Mouse (Mus musculus): ENCODE measurements at regions not wholly inside any gene's neighbourhood (a gene's known extent, or its start where the extent isn't known, plus 50 kb on each side); places are given as distances from the start of the nearest gene placed in this dataset.

GRCm38 (mm10) chr5:35162607-35163006, 57.0 kb upstream of the Lrpap1 start:
- no peak for DNase-seq (ENCODE audit: low spot score)

- DNase-seq (ENCODE audit: low spot score), result no peak
Measured at GRCm38 (mm10) chr5:35162120-35162519, 56.6 kb upstream of the Lrpap1 start.

- no peak for DNase-seq (ENCODE audit: low spot score)
Measured at GRCm38 (mm10) chr5:35160929-35161815, 55.6 kb upstream of the Lrpap1 start.

- DNase-seq (ENCODE audit: low spot score), result no peak
Measured at GRCm38 (mm10) chr5:35159854-35160253, 54.3 kb upstream of the Lrpap1 start.

- no peak for DNase-seq (ENCODE audit: low spot score)
Measured at GRCm38 (mm10) chr5:35159178-35159661, 53.7 kb upstream of the Lrpap1 start.

GRCm38 (mm10) chr5:35158346-35159047, 52.9 kb upstream of the Lrpap1 start:
- DNase-seq (ENCODE audit: low spot score), result no peak

GRCm38 (mm10) chr5:35156371-35156770, 50.8 kb upstream of the Lrpap1 start:
- DNase-seq (ENCODE audit: low spot score), result no peak

- no peak for DNase-seq (ENCODE audit: low spot score)
Measured at GRCm38 (mm10) chr5:35155717-35156116, 50.2 kb upstream of the Lrpap1 start.
